Mouse (Mus musculus) CH12.LX (cell line): ENCODE measurements around the gene Fndc5.

Experiments
- CHD1 ChIP-seq: IDR thresholded peaks from 2 replicates; pipeline ENCODE4 v1.6.1; 2012; ENCODE audit warnings: low read depth, low read length, improper control_type of control experiment, inconsistent platforms
- CTCF ChIP-seq, 2 experiments: IDR thresholded peaks in 1 of 2; conservative IDR thresholded peaks in 1 of 2; 2 replicates each; pipeline ENCODE4 v1.5.1; 2011 to 2012; ENCODE audit warnings: low read depth in 2 of 2, low read length in 2 of 2, improper control_type of control experiment in 1 of 2, inconsistent platforms in 1 of 2, mild to moderate bottlenecking in 1 of 2, moderate library complexity in 1 of 2
- EP300 ChIP-seq: IDR thresholded peaks from 2 replicates; pipeline ENCODE4 v1.6.1; 2011; ENCODE audit warnings: low read length, improper control_type of control experiment
- MAFK ChIP-seq: IDR thresholded peaks from 2 replicates; pipeline ENCODE4 v1.6.1; 2011; ENCODE audit warnings: low read length, improper control_type of control experiment; ENCODE audit not compliant: insufficient replicate concordance
- MYC ChIP-seq: IDR thresholded peaks from 2 replicates; pipeline ENCODE4 v1.6.1; 2011; ENCODE audit warnings: low read depth, mild to moderate bottlenecking, improper control_type of control experiment, low read length
- POLR2A ChIP-seq: IDR thresholded peaks from 2 replicates; pipeline ENCODE4 v1.6.1; 2011; ENCODE audit warnings: low read depth, mild to moderate bottlenecking, improper control_type of control experiment, low read length
- POLR2AphosphoS2 ChIP-seq: IDR thresholded peaks from 2 replicates; pipeline ENCODE4 v1.6.1; 2011; ENCODE audit warnings: low read depth, low read length, improper control_type of control experiment
- RAD21 ChIP-seq: IDR thresholded peaks from 2 replicates; pipeline ENCODE4 v1.6.1; 2011; ENCODE audit warnings: low read depth, mild to moderate bottlenecking, low read length, improper control_type of control experiment, moderate library complexity
- RCOR1 ChIP-seq: conservative IDR thresholded peaks from 2 replicates; pipeline ENCODE4 v1.6.1; 2012; ENCODE audit warnings: low read depth, mild to moderate bottlenecking, inconsistent platforms, low read length, improper control_type of control experiment
- SIN3A ChIP-seq: IDR thresholded peaks from 2 replicates; pipeline ENCODE4 v1.6.1; 2012; ENCODE audit warnings: low read length, improper control_type of control experiment, inconsistent platforms
- UBTF ChIP-seq: IDR thresholded peaks from 2 replicates; pipeline ENCODE4 v1.6.1; 2012; ENCODE audit warnings: low read depth, mild to moderate bottlenecking, inconsistent platforms, low read length, improper control_type of control experiment, moderate library complexity
- ZNF384 ChIP-seq: IDR thresholded peaks from 2 replicates; pipeline ENCODE4 v1.6.1; 2012; ENCODE audit warnings: low read depth, low read length, improper control_type of control experiment, inconsistent platforms

GRCm38 (mm10) chr4:129140808-129141207, 4.0 kb downstream of the Fndc5 start:
- TF ChIP-seq EP300 (no peak), CTCF (conservative IDR thresholded peaks at IDR 0.05 in 1 of 2, IDR thresholded peaks at IDR 0.05 in 1 of 2; ENCODE audit: low read depth in 2 of 2, low read length in 2 of 2) (no peak), UBTF (no peak), MYC (no peak), POLR2AphosphoS2 (no peak), POLR2A (no peak), MAFK (no peak), RAD21 (no peak), ZNF384 (no peak), CHD1 (no peak), RCOR1 (no peak), SIN3A (no peak)
